Mouse (Mus musculus) E14TG2a.4 (cell line): Measurements from ENCODE around the gene Nqo2.
A peak's percentile ranks its signal among the peaks of the same experiment; 100 is the strongest.

Experiments
- CTCF ChIP-seq: conservative IDR thresholded peaks from 2 replicates; pipeline ENCODE4 v1.5.1; 2014; ENCODE audit warnings: low read length
- NANOG ChIP-seq: IDR thresholded peaks from 2 replicates; pipeline ENCODE4 v1.6.1; 2014; ENCODE audit warnings: borderline replicate concordance, low read length, mixed read lengths
- POU5F1 ChIP-seq: IDR thresholded peaks from 2 replicates; pipeline ENCODE4 v1.6.1; 2014; ENCODE audit warnings: low read length, borderline replicate concordance

GRCm38 (mm10) chr13:33921041-33921440 lies 43.4 kb upstream of the Nqo2 start:
- TF ChIP-seq CTCF: no peak
- peak; percentile 40; the same call in 1 of the 2 replicates for TF ChIP-seq NANOG
- TF ChIP-seq POU5F1: 0 out of 2 replicates have a peak, but pooled peaks have one; percentile 11
